Mouse (Mus musculus) heart, adult 8-10 months (tissue): Measurements from ENCODE around the gene Pif1. TPM values are rescaled to one million over a fixed set of nuclear protein-coding genes. Genes with fewer than 3 reads are reported as not detected.

Experiments
- DNase-seq: peaks from one replicate; pipeline ENCODE4 v3.0.0; 2022; ENCODE audit warnings: low spot score
- total RNA-seq, 4 experiments: library from RNA; stranded (reverse); gene quantifications; 2 replicates each; pipeline ENCODE4 v1.2.4; 2022

The Pif1 gene
- total RNA-seq, 4 experiments from 2014 or later: not detected

DNA sequence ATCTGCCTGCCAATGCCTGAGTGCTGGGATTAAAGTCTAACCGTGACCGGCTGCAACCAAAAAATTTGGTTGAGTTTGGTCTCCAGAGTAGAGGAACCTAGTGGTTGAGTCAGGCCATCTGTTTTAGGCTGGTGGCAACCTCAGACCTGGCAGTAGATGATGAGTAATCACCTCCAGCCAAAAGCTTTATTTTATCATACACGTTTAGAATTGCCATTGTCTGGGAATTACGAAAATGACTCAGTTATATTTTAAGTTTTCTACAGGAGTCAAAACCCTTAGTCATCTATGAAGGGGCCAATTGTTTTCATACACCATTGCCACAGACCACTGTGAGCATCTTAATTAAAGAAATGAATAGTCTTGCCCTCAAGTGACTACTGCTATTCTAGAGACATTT, 50.0 kb downstream of the Pif1 start:
- no peak for DNase-seq

DNA sequence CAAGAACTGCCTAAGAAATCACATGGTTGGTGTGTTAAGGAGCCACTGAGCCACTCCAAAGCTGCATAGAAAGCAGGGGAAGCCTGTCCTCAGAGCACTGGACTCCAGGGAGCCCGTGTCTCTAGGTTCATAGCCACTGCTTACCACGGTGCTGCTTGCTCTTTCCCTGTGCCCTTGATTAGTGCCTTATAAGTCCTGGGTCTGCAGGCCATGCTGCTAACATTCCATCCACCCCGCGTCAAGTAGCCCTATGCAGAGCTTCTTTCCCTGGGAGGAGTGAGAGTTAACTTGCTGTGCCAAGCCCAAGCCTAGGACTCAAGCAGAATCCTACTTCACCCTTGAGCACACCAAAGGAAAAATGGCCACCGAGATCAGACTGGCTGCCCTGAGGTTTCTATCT, 52.1 kb downstream of the Pif1 start:
- DNase-seq: no peak

DNA sequence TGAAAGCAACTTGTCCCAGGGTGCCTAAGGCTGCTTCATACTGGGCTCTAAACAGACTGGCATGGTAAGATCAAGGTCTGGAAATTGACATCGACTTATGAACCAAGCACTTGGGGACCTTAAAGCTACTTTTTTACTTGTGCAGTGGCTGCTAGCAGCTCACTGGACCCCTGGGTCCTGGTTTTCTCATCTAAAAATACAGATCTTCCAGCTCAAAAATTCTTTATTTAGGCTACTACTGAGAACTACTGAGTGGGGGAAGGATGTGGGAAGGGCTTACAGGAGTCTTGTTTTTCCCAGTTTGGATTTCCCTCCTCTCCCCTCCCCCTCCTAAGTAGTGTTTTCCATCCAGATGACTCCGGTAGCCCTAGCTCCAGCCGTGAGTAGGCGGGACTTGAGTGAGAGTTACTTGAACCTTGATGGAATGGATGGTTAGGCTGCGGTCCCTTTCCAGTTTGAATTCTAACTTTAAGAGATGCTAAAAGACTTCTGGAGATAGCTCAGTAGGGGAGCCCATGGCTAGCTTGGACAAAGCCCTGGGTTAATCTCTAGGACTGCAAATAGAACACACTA, 54.0 kb downstream of the Pif1 start:
- DNase-seq: no peak

DNA sequence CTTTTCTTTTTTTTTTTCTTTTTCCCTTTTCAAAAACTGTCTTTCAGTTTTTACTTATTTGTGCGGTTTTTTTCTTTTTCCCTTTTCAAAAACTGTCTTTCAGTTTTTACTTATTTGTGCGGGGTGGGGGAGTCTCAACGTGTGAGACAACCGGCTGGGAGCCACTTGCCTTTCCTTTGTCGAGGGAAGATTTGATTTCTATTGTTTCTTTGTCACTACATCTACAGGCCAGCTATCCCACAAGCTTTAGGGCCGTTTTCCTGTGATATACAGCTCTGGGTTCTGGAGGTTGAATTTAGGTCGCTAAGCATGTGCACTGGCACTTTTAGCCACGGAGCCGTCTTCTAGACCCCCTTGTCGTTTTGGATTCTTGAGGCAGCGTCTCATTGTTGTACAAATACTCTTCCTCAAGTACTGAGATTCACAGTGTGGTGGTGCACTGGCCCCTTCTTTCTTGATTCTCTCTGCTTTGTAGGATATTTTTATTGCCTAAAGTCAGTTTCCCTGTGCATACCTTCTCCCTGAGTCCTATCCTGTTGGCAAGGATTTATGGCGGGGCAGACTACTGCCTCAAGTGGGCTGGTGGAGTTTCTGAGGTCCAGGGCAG, 54.6 kb downstream of the Pif1 start:
- DNase-seq: no peak

DNA sequence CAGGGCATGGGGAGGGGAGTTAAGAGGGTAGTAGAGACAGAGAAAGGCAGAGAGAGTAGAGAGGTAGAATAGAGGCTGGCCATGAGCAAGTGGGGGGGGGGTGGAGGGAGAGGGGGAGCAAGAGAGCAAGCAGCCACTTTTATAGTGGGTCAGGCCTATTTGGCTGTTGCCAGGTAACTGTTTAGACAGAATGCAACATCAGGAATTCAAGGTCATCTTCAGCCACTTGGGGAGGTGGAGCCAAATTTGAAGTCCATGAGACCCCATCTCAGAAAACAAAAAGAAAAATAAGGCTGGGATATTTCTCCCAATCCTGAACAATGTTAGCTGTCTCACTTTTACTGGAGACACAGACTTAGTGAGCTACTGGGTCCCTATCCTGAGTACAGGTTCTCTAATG, 55.6 kb downstream of the Pif1 start:
- DNase-seq: no peak

DNA sequence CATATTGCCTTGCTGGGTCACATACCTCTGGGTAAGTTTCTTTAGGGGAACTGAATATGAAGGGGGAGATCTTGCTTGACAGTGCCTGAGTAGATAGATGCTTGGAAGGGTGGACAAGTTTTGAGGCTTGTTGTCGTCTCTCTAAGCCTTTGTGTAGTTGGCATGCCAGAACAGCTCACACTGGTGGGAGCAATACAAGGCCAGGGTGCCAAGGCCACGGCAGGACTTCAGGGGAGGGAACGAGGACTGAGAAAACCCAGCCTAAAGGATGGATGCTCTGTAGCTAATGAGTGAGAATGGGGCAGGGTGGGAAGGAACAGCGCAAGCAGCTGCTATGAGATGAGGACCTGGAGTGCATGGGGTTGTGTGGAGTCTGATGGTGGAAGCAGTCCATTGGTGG, 58.0 kb downstream of the Pif1 start:
- no peak for DNase-seq

Other genes with a start within 250 kb of the Pif1 start
- gene Pdcd7, start 241.1 kb upstream of the Pif1 start, total RNA-seq: 10 to 100 TPM; 13.3 to 16.8 (median 16.0) TPM
- under 1 TPM in 2 of 4 experiments, not detected in 2; 0.27 to 0.40 TPM for gene Ubap1l, start 226.1 kb upstream of the Pif1 start, total RNA-seq
- 1 to 10 TPM; 2.4 to 3.6 (median 3.1) TPM for gene Kbtbd13, start 195.5 kb upstream of the Pif1 start, total RNA-seq
- gene Rasl12, start 188.7 kb upstream of the Pif1 start, total RNA-seq: 1 to 10 TPM; 5.5 to 8.0 (median 6.0) TPM
- not detected for gene Slc51b, start 164.2 kb upstream of the Pif1 start, total RNA-seq
- 1 to 10 TPM; 5.4 to 7.9 (median 6.9) TPM for gene Mtfmt, start 151.4 kb upstream of the Pif1 start, total RNA-seq
- gene Spg21, start 126.2 kb upstream of the Pif1 start, total RNA-seq: 10 to 100 TPM; 12.9 to 17.1 (median 15.9) TPM
- not detected for gene Ankdd1a, start 67.0 kb upstream of the Pif1 start, total RNA-seq
- 10 to 100 TPM in 3 of 4 experiments, 1 to 10 TPM in 1; 7.4 to 12.3 (median 10.8) TPM for gene Plekho2, start 7.1 kb upstream of the Pif1 start, total RNA-seq
- gene Rbpms2, start 42.5 kb downstream of the Pif1 start, total RNA-seq: 10 to 100 TPM; 24.9 to 28.7 (median 26.5) TPM
- 100 to 1,000 TPM; 182 to 262 (median 217) TPM for gene Oaz2, start 80.8 kb downstream of the Pif1 start, total RNA-seq
- 10 to 100 TPM; 21.6 to 25.1 (median 22.2) TPM for gene Zfp609, start 240.4 kb downstream of the Pif1 start, total RNA-seq